Mouse (Mus musculus) right cerebral cortex, postnatal 14 days (tissue): ENCODE results near the gene Dcaf10.
"Not testable (repeated sequence)": the region's sequence is repeated elsewhere in the genome, so short reads cannot be mapped to it uniquely, and the experiment has no call there.

Source experiments
- DNase-seq: peaks from one replicate; pipeline ENCODE4 v3.0.0; 2022

The Dcaf10 gene

GRCm38 (mm10) chr4:45396211-45396610, 54.3 kb downstream of the Dcaf10 start:
- not testable (repeated sequence) for DNase-seq

GRCm38 (mm10) chr4:45398315-45398714, 56.4 kb downstream of the Dcaf10 start:
- DNase-seq, result not testable (repeated sequence)

- DNase-seq, result no peak
These were observed 57.7 kb downstream of the Dcaf10 start for GRCm38 (mm10) chr4:45399421-45400210.

GRCm38 (mm10) chr4:45402281-45402680, 60.4 kb downstream of the Dcaf10 start:
- DNase-seq, result no peak

GRCm38 (mm10) chr4:45402878-45403498, 61.1 kb downstream of the Dcaf10 start:
- DNase-seq, result no peak

GRCm38 (mm10) chr4:45403499-45403878, 61.6 kb downstream of the Dcaf10 start:
- DNase-seq, result no peak

GRCm38 (mm10) chr4:45404086-45404485, 62.2 kb downstream of the Dcaf10 start:
- DNase-seq, result no peak

- no peak for DNase-seq
These were observed 63.4 kb downstream of the Dcaf10 start for GRCm38 (mm10) chr4:45405315-45405714.

- no peak for DNase-seq
These were observed 64.5 kb downstream of the Dcaf10 start for GRCm38 (mm10) chr4:45406397-45406796.

- no peak for DNase-seq
These were observed 65.3 kb downstream of the Dcaf10 start for GRCm38 (mm10) chr4:45407001-45407702.

GRCm38 (mm10) chr4:45407703-45408334, 65.9 kb downstream of the Dcaf10 start:
- no peak for DNase-seq

- peak; percentile 76 for DNase-seq
These were observed 66.7 kb downstream of the Dcaf10 start, which contains the start of gene Slc25a51 for GRCm38 (mm10) chr4:45408427-45409132. Slc25a51 (minus strand) TSS chr4:45408766.

GRCm38 (mm10) chr4:45409270-45409669, 67.4 kb downstream of the Dcaf10 start:
- peak; percentile 28 for DNase-seq

GRCm38 (mm10) chr4:45411181-45411790, 69.4 kb downstream of the Dcaf10 start:
- no peak for DNase-seq

GRCm38 (mm10) chr4:45412433-45413192, 70.7 kb downstream of the Dcaf10 start:
- no peak for DNase-seq

GRCm38 (mm10) chr4:45413674-45414338, 71.9 kb downstream of the Dcaf10 start:
- no peak for DNase-seq

- DNase-seq, result no peak
These were observed 74.4 kb downstream of the Dcaf10 start for GRCm38 (mm10) chr4:45416314-45416713.

GRCm38 (mm10) chr4:45418229-45418950, 76.5 kb downstream of the Dcaf10 start:
- peak; percentile 57 for DNase-seq

- DNase-seq, result no peak
These were observed 77.2 kb downstream of the Dcaf10 start for GRCm38 (mm10) chr4:45419051-45419450.

GRCm38 (mm10) chr4:45420733-45421132, 78.8 kb downstream of the Dcaf10 start:
- no peak for DNase-seq
